Mouse (Mus musculus) lung, postnatal 36 days (tissue): ENCODE results near the gene Ptprn2.
A peak's percentile ranks its signal among the peaks of the same experiment; 100 is the strongest.

Experiments
- DNase-seq: peaks from one replicate; pipeline ENCODE4 v3.0.0; 2022; ENCODE audit warnings: mixed read lengths

The Ptprn2 gene

DNA sequence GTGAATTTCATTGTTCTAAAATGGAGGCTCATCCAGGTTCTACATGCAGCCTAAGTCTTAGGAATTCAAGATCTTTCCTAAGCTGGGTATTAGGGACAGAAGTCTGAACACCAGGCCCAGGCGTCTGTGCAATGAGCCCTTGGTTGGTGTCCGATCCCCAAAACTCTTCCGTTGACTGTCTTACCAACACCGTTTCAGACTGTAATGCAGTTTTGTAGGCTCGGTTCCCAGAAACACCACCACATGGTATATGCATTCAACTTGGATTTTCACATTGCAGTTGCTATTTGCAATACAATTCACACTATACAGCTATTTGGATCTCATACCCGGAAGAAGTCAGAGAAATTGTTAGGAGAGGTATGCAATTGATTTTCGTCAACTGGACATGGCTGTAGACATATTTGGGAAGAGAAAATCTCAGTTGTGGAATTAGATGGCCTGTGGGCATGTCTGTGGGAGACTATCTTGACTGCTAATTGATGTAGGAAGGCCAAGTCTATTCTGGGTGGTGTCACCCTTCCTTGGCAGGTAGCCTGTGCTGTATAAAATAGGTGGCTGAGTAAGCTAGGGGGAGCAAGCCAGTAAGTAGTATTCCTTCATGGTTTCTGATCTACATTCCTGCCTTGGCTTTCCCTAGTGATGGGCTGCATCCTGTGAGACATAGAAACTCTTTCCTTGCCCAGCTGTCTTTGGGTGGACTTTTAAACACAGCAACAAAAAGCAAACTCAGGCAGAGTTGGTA is 109.5 kb downstream of the Ptprn2 start:
- no peak for DNase-seq

DNA sequence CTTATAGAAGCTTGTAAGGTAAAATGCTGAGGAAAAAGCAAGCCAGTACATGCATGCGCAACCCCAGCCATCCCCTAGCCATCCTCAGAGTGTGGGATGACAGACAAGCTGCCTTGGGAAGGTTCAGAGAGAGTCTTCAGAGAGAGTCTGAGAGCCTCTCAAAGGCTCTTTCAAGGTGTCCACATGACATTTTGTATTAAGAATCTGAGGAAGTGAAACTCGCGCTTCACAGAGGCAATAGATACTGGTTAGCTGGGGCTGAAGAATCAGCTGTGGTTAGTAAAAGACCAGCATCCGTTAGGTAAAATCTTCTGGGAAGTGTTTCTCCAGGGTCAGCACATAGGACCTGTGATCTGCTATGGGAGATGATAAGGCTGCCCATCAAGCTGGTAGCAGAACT is 110.2 kb downstream of the Ptprn2 start:
- DNase-seq: no peak

DNA sequence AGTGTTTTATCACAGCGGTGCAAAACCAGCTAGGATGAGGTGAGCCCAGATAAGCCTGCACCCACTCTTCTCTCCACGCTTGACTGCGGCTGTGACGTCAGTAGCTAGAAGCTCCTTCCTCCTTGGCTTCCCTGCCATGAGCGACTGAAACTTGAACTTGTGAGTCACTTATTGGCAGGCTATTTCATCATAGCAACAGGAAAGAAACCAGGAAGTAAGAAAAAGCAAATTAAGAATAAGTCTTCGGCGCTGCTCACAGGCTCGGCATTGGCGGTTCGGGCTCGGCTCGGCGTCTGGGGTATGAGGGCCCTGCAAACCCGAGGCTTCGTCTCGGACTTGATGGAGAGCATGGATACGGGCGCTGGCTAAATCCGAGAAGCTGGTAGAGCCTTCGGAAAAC is 111.5 kb downstream of the Ptprn2 start:
- no peak for DNase-seq

DNA sequence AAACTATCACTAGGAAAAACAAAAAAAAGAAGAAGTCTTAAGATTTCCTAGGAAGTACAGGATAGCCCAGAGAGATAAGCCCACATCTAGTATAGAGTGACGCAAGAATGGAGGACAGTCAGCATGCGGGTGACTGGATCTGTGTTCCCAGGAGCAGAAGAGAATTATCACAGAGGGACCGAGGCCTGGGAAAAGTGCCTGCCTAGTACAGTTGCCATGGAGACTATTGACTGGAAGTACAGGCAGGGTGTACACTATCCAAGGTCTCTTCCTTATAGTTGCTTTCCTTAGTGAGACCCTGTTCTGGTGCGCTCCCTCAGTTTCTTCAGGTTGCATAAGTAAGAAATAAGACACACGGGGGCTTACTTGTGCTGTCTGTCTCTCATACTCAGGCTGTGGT is 112.2 kb downstream of the Ptprn2 start:
- no peak for DNase-seq

DNA sequence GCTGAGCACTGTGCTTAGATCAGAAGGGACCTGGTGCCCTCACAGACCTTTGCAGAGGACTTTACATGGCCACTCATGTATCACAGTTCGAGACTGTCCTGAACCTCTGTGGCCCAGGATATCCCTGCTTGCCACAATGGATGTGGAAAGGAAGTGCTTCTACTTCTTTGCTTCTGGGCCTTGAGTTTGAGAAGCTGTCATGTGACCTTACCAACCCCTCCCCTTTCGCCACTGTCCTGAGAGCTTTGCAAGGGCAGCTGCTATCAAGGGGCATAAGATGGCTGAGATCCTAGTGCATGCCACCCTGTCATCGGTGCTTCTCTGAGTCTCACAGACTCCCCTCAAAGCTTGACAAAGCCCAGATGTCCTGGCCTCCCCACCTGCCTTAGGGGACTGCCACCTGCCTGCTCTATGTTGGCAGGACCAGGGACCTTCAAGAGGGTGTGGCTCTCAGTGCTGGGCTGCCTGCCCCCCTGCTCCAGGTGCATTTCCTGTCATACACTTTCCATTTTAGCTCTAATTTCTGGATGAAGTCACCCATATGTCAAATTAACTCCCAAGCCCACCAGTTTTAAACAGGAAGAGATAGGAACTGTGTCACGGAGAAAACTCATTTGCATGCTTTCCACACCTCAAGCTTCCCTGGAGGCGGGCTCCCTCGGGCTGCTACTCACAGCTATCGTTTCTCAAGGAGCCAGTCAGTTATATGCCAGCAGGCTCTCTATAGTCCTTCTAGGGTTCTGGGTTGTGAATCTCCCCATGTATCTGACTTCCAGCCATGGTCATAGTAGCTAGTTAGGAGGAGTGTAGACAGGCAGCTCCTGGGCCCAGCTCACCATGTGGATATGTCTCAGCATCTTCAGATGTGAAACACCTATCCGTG is 112.8 kb downstream of the Ptprn2 start:
- DNase-seq: no peak

DNA sequence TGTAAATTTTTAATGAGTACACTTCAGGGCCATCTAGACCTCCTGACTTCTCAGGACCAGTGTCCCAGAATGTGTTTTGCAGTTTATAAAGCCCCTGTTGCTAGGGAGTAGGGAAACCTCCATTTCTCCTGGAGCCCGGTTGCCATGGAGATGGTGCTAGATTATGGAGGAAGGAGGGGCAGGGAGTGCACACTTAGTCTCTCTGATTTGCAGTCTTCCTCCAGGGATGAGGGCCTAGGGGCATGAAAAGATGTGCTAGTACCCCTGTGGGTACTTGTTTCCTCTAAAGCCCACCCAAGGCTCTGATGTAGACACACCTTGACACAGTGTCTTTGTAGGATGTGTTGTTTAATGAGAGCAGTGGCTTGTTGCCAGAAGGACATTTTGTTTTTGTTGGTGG is 114.0 kb downstream of the Ptprn2 start:
- no peak for DNase-seq

DNA sequence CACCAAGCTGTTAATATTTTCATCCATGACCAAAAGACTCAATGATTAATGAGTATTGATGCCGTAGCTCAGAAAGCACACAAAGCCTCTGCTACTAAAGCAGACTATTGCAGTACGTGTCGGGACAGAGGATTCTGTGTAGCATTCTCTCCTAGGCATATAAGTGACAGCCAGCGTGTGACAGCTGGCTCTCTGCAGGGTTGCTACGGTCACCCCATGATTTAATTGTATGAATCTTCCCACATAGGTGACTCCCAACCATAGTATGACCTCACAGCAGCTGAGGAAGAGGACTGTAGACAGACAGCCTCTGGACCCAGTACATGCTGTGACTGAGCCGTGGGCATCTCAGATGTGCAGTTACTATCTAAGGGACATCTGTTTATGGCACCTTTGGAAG is 114.5 kb downstream of the Ptprn2 start:
- no peak for DNase-seq

DNA sequence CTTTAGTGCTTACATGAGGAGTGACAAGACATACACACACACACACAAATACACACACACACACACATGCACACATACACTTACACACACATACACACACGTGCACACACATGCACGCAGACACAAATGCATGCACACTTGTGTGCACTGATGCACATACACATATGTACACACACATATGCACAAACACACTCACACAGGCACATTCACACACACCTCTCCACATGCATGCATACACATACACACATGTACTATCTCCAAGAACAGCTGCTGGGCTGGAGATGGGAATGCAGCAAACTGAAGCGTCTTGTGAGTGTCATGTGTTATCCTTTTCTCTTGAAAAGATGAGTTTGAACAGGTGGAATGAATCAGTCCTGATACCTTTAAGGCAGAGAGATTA is 115.9 kb downstream of the Ptprn2 start:
- DNase-seq: no peak

DNA sequence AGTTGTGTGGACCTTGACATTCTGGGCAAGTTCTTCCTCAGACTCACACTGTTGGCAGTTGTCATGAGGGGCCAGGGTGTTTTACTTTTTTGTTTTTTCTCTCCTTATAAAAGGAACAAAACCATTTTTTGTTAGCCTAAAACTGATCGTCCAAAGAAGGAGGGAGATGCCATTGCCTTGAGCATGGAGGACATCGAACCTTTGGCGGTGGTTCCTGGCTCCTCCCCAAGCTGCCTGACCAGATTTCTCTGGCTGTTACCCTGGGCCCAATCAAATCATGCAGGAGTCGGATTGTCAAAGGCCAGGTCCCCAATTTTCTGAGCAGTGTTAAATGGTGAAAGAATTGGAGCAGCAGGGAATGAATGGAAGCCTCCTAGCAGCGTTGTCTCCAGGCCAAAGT is 116.4 kb downstream of the Ptprn2 start:
- no peak for DNase-seq

DNA sequence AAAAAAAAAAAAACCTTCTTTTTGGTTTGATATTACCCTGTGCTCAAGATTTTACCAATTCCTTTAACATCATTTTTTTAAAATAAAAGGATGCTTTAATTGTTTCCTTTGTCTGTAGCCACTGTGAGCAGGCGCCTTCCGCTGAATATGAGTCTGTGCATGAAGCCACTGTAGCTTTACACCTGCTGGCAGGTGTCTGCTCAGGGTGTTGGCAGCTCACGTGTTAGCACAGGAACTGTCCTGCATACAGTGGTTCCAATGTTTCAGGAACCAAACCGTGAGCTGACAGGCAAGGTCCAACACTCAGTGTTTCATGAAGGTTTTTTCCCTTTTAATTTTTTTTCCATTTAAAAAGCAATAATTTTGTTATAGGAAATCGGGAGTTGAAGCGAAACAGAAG is 123.1 kb downstream of the Ptprn2 start:
- DNase-seq: no peak

DNA sequence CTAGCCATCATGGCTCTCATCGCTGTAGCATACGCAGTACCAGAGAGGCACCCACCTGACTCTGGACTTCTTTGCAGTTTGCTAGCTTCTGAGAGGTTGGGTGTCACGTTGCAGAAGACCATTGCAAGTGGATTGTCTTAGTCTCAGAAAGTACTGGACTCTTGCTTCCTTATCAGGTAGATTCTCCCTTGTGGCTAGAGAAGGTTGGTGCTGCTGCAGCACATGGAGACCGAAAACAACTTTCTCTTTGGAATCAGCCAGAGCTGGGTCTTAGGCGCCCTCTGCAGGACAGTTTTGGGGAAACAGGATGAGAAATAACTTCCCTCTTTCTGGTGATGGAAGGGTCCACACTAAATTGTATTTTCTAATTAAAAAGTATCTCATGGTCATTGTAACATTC is 134.3 kb downstream of the Ptprn2 start:
- peak; percentile 74 for DNase-seq

DNA sequence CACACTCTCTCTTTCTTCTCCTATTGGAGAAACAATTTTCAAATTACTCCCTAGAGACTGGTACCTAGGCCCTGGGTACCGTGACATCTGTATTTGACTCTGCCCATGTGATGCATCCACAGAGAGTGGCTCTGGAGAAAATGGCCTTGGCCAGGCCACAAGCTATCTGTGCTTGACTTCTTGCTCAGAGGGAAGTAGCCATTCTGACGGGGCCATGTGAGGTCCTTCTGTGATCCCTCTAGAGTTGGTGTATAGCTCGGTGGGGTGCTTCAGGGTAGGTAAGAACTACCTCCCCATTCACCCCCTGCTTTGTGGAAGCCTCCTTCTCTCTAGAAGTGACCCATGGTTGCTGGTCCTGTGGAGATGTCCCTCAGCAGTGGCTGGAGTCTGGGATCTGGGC is 134.8 kb downstream of the Ptprn2 start:
- DNase-seq: no peak

DNA sequence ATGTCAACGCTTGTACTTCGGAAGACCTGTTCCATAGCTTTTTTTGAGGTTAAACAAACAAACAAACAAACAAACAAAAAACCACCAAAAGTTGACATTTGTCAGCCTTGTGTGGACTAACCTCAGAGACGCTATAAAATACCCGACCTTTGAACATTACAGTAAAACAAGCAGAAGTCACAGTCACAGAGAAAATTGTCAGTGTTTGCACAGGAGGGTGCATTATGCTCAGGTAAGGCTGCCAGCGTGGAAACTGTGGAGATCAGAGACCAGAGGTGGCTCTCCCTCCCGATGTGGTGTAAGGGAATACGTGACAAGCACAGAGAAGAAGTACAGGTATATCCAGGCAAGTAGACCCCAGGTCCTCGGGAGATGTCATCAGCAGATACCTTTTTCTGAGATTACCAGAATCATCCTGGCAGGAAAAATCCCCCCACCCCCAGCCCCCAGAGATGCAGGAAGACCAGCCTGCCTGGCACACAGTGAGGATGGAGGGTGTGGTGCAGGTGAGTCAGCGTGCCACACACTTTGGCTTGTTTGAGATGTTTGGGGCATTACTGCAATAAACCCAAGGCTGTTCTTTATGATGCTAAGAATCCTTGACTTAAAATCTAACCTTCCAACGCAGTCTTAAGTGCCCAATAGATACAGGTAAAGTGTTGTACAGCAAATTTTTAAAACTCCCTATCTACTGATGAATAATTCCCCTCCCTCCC is 136.0 kb downstream of the Ptprn2 start:
- no peak for DNase-seq

DNA sequence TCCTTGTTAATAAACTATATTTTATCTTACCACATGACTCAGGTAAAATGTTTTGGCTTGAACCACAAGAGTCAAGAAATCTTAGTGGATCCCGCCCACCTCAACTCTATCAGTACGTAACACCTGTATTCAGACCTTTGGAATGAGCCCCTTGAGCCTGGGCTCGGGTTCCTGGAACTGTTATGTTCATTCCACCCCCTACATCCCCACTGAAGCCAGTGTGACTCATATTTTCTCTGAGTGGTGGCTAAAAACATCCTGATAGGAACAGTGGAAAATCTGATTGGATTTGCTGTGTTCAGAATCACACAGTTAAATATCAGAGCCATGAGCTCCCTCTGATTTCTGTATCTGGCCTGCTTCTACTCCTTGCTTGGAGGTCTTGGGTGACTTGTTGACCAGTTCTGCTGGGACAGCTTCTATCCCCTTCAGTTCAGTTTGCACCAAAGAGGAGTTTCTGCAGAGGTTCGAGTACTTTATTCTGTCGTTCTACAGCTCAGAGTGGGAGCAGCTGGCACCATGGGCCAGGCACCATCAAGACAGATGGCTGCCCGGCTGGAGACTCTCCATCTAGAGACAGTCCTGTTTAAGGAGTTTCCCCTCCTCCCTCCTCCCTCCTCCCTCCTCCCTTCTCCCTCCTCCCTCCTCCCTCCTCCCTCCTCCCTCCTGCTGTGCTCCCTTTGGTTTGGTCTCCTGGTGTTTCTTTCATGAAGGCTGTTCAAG is 137.3 kb downstream of the Ptprn2 start:
- DNase-seq: peak; percentile 6

DNA sequence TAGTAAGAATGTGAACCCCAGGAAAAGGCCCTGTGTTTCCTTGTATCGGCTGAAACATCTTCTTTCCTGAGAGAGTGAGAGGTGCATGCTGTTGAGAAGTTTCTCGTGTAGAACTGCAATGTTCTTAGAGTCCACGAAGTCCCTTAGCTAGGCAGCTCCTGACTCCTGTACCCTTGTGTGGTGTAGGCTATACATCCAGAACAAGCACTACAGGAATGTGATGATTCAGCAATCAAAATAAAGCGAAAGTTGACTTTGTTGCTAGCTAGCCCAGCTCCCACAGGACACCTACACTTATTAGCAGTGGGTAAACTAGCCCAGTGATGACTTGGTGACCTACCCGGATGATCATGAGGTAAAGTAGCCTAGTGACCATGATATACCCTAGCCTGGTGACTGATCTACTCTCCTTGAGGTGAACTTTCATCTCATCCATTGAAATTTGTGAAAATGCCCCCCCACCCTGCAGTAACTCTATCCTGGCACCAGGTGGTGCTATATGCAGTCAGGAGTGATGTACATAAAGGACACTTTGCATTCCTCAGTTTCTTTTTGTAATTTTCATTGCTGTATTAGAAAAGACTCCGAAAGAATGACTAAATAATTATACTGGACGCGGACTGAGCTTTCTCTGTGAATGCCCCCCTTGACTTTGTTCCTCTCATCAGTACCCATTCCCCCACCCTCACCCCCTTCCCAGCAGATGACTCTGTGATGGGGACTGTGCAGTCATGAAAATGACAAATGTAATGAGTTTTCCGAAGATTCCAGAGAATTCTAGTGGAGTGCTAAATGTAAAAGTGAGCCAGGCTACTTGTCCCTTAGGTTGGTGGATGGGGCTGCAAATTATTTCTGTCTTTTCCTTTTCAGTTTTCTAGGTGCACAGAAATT is 140.1 kb downstream of the Ptprn2 start:
- DNase-seq: peak; percentile 49

DNA sequence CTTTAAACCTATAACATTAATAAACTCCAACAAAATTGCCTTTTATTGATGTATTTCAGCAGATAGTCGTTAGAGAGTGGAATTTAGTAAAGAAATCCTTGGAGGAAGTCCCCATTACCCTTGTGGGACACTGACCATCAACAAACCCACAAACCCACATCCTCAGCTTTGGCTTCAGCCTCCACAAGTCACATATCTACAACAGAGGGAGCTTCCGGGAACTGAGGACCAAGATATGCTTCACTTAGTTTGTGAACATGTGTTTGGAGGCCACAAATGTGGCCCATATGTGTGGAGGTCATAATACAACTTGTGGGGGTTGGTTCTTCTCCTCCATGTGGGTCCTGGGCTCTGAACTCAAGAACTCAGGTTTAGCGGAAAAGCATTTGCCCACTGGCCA is 143.5 kb downstream of the Ptprn2 start:
- DNase-seq: no peak

DNA sequence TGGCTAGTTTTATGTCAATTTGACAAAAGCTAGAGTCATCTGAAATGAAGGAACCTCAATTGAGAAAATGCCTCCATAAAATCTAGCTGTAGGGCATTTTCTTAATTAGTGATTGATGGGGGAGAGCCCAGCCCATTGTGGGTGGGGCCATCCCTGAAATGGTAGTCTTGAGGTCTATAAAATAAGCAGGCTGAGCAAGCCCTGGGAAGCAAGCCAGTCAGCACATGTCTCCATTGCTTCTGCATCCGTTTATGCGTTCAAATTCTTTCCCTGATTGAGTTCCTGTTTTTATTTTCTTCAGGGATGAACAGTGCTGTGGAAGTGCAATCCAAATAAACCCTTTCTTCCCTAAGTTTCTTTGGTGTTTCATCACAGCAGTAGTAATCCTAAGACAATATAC is 152.0 kb downstream of the Ptprn2 start:
- no peak for DNase-seq

DNA sequence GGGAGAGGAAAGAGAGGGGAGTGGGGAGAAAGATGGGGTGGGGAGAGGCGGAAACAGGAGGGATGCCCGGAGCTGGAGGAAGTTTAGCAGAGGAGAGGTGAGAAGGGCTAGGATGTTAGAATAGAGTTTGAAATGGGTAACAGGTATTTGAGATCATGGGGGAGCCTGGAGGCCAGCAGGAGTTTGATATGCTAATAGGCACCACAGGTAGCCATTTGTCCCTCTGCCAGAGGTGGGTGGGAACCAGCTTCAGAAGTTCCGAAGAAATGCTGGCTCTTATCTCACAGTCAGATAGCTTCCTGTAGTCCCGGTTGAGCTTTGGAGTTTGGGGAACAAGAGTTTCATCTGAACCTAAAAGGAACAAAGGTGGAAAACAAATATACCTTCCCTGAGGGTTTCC is 155.4 kb downstream of the Ptprn2 start:
- DNase-seq: no peak

DNA sequence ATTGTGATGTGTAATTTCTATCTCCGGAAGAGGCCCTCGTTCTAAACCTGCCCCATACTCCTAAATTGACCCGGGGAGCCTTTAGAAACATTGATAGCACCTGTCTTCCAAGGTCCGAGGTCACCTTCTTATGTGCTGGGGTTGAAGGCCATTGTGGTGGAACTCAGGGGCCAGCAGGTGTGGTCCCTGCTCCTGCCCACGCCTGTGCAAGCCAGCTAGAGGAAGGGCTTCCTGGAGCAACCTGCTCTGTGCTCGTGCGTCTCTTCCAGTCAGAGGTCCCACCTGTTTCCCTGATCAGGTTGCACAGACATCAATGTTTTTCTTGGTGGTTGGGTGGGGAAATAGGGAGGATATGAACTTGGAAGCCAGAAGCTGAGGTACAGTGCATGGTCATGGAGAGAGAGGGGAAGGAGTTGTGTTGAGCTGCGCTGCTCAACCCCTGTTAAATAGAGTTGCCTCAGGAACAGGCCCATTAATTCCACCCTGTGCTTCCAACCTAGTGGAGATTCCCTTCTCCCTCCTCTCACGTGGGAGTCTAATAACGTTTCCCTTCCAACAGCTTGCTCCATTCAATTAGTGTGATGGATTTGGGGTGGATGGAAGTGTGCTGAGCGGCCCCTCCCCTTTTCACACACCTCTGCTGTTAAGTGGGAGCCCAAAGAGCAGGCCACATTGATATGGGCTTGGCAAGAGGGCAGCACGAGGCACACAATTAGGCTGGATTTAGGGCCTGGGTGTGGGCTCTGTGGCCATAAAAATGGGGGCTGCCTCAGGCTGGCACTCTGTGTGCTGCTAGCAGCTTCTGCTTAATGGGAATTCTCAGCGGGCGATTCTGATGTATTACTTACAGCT is 156.0 kb downstream of the Ptprn2 start:
- DNase-seq: no peak

DNA sequence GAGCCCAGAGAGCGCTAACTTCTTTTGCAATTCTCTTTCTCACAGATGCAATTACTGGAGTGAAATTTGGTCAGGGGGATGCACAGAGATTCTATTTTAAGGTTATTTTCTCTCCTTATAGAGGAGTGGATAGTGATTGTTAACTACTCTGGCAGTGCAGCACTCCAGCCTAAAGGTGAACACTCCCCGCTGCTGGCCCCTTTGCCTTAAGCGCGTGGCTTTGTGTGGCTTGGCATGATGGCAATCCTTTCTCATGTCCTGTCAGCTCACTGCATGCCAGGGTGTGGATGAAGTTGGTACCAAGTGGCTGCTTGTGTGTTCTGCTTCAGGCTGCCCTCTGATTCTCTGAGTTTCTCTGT is 156.7 kb downstream of the Ptprn2 start:
- DNase-seq: no peak

DNA sequence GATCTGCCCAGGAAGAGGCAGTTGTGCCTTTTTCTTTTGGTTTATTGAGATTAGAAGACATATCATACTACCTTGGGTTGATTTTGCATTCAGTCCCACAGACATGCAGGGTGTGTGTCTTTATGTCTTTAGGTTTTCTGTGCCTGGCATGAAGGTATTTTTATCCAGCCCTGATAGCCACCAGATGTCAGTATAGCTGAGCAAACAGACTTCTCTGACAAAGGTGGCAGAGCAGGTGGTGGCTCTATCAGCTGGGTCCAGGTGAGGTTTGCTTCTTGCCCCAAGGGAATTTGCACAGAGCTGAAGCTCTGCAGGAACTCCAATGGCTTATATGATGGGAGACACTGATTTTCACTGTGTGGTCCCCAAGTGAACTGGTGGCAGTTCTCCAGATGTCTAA is 161.3 kb downstream of the Ptprn2 start:
- peak; percentile 10 for DNase-seq
